Mouse (Mus musculus): ENCODE data around the gene Poc1b.

The Poc1b gene

GRCm38 (mm10) chr10:99106703-99107631 lies at the start of gene Poc1b:
Gene Poc1b (plus strand): TSS chr10:99107036.
- DNase-seq (ENCODE audit: low read depth) = peak; percentile 81

DNA sequence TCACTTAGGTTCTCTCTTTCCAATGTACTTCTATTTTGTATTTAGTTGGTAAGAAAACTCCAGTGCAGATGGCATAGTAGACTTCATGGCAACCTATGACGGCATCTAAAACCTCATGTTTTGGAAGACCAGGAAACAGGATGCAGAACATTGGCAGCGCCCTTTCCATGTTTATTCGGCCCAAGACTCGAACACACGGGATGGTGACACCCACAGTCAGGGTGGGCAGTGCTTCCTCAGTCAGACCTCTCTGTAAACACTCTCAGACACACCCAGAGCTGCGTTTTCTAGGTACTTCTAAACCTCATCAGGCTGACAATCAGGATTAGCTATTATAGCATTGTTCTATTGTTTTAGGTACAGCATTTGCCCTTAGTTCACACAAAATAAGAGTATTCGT lies 46.2 kb upstream of the Poc1b start:
- no peak for DNase-seq (ENCODE audit: low read depth)

DNA sequence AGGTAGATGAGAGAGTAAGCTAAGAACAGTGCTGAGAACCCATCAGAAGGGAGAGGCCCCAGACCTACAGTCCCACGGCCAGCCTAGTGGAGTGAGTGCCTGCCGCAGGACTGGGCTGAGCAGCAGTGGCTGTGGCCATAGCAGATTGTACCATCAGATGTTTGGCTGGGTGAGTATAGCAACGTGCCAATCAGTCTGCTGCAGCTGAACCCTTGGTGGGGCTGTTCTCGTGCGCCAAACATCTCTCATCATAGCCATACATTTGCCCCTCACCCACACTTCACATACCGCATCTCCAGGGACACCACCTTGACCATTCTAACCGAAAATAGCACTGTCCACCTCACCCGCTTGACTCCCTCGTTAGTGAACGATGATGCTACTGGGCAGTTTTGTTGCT lies 45.4 kb upstream of the Poc1b start:
- DNase-seq (ENCODE audit: low read depth) = no peak

DNA sequence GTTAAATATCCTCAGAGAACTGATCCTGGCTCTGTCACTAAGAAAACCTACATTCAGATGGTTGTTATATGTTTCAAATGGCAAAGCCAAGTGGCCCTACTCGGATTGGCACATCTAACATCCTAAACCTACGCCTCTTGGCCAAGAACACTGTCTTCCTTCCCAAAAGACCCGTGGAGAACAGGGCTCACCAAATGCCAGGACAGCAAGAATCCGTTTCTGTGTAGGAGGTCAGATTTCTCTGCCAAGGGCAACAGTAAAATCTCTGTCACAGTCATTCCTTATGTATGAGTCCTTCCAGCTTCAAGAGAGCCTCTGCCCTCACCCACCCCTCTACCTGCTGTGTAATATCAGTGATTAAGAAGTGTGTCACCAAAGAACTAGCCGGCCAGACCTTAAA lies 44.3 kb upstream of the Poc1b start:
- DNase-seq (ENCODE audit: low read depth) = no peak

GRCm38 (mm10) chr10:99076113-99076895 lies 30.5 kb upstream of the Poc1b start:
- no peak for DNase-seq (ENCODE audit: low read depth)

GRCm38 (mm10) chr10:99078621-99079020 lies 28.2 kb upstream of the Poc1b start:
- peak; percentile 24 for DNase-seq (ENCODE audit: low read depth)

GRCm38 (mm10) chr10:99081569-99081990 lies 25.3 kb upstream of the Poc1b start:
- DNase-seq (ENCODE audit: low read depth) = peak; percentile 94

DNA sequence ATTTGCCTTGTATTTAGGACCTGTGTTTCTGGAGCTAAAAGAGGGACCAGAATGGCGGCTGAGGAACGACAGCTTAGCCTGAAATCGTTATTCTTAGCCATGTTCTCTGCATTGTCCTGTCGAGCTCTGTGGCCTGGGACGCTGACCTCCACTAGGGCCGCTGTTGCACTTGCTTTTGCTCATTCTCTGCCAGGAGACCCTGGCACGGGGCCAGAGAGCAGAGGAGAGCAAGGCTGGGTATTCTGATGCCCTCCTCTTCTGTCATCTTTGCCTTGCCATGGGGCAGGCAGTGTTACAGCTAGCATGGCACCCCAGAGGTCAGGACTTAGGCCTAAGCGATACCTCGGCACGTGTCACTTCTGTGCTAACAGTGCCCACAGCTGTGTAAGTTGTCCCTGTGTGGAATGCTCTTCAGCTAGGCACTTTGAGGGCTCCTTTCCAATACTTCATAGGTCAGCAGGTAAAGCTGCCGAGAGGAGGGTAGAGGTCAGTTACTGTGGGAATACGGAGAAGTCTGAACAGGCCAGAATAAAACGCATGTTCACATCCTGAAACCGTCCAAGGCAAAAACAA lies 23.3 kb upstream of the Poc1b start:
- no peak for DNase-seq (ENCODE audit: low read depth)

DNA sequence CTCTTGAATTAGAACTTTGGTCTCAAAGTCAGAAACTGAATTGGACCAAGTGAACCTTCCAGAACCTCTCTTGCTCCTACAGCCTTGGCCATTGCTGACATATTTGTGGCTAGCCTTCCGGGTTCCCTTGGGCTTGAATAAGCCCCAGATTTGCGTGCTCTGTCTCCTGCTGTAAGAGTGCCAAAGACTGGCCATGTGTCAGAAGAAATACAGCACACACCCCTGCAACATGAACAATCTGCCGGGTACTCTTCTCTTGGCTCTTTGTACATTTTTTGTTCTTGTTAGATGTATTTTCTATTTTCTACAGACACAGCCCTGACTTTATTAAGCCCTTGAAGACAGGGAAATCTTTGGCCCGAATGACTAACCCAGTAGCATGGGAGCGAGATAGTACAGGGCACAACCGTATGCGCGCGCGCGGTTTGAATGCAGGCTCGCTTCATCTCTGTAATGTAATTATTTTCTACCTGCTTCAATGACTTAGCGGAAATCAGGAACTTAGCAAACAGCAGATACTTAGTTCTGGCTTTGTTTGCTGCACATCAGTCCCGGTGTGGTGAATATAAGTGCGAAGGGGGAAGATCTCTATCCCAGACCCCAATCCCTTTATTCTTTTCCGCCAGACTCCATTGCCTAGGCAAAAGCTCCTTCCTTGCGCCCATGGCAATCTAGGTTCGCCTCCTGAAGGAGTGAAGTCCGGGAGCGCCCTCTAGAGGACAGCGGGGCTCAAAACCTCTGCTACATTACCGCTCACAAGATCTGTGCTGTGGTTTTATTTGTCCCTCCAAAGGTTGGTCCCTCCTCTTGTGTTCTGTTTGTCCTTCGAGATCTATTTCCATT lies 22.2 kb upstream of the Poc1b start:
- peak; percentile 83 for DNase-seq (ENCODE audit: low read depth)

DNA sequence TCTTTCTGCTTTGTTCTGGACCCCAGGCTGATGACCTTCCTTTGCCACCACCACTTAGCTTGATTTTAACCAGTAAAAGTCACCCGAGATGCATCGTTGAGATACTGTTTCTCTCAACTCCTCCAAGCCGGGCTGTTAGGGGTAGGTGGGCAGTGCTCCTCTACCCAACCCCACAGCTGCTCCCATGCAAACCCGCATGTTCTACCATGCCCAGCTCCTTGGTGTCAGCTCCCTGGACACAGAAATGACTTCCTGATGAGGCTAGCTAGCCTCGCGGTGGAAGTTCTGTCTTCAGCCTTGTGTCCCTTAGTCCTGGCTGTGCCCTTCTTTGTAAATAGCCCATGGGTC lies 21.6 kb upstream of the Poc1b start:
- no peak for DNase-seq (ENCODE audit: low read depth)

DNA sequence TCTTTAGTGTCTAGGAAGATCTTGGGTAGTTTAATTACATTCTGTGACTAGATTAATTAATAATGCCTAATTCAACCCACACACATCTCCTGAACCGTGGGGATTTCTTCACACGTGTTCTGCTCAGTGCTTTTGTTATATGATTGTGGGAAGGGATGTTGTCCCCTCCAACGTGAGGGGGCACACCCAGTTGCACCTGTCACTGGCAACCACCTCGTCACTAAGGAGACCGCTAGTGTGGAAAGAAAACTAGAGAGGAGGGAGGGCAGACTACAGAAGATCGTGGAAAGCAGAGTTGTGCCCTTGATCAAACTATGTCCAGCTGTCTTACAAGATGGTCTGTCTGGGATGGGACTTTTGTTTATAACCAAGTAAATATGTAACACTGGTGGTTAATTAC lies 20.8 kb upstream of the Poc1b start:
- no peak for DNase-seq (ENCODE audit: low read depth)

- no peak for DNase-seq (ENCODE audit: low read depth)
These were observed 16.9 kb upstream of the Poc1b start for GRCm38 (mm10) chr10:99089906-99090305.

DNA sequence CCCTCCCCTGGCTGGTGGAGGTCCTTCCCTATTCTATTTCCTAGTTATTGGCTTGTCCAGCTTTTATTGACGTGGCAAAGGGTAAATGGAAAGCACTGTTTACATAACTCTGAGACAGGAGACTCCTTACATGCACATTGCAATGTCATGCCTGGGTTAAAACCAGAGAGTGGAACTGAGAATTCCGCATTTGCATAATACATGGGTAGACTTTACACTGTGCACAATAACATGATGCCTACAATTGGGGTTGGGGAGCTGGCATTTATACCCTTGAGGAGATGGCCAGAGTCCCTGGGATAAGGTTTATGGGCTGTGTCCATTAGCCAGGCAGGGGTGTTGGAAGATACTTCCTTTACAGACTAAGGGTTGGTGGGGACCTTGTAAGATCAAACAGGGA lies 13.5 kb upstream of the Poc1b start:
- DNase-seq (ENCODE audit: low read depth) = no peak

DNA sequence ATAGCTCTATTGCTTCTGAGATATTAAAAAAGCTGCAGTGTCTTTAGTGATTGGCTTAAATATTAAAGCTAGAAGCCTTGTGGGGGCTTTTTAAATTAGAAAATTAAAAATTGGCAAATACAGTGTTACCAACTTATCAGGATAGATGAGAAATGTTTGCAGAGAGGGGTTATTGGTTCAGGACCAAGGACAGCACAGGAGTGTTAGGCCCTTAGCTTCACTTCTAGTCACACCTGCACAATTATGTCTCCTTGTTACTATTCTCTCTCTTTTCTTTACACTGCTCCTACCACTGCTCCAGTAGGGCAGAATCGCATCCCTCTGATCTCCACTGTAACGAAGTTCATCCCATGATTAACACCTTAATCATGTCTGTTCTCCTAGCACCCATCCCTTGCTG lies 11.7 kb upstream of the Poc1b start:
- peak; percentile 27 for DNase-seq (ENCODE audit: low read depth)

DNA sequence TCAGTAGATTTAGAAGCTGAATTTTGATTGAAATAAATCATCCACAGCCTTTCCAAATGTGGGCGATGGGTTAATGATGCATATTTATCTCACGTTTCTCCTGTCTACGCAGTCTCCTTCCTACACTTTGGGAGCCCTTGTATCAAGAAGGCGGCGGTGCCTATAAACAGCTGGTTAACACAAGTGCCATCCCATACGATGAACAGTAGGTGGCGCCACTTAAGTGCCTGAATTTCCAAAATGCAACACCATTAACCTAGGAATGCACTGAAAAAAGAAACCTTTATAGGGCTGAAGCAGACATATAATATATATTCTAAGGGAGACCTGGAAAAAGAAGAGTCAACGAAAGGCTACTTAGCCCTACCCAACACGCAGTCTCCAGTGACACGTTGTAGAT lies 9.5 kb upstream of the Poc1b start:
- peak; percentile 63 for DNase-seq (ENCODE audit: low read depth)

GRCm38 (mm10) chr10:99105522-99105921 lies 1.3 kb upstream of the Poc1b start:
- no peak for DNase-seq (ENCODE audit: low read depth)

DNA sequence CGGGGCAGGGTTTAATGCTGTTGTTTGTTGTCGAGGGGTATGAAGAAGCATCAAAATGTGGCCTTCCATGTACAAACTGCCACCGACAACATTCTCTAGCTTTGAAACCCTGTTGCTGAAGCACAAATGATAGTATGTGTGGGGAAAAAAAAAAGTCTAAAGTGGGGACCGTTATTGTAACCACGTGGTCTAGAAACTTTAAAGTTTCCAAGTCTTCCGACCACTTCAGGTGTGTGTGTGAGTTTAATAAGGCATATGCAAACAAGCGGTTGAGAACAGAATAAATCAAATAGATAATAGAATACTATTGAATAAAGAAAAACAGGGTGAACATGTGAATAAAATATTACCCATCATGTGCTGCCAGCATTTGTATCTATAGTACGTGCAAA lies 529 bp upstream of the Poc1b start:
- no peak for DNase-seq (ENCODE audit: low read depth)

GRCm38 (mm10) chr10:99107964-99108363 lies 1.1 kb downstream of the Poc1b start, which contains the start of gene Galnt4:
Gene Galnt4 (plus strand): TSS chr10:99108159.
- peak; percentile 92 for DNase-seq (ENCODE audit: low read depth)

GRCm38 (mm10) chr10:99108431-99108982 lies 1.7 kb downstream of the Poc1b start:
- peak; percentile 17 for DNase-seq (ENCODE audit: low read depth)

DNA sequence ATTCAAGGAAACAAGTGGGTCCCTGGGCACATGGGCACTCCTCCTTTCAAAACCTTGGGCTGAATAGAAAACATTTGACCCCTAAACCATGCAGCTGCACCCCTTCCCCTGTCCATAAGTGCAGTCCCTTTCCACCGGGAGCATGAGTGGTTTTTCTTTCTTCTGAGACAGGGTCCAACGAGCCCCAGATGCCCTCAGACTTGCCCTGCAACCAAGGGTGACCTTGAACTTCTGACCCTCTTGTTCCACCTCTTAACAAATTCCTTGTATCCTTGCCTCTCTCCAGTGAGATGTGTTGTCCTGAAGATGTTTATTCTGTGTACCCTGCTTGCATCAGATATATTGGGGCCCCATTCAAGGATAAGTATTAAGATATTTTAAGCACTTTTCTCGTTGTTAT lies 6.7 kb downstream of the Poc1b start:
- DNase-seq (ENCODE audit: low read depth) = no peak

GRCm38 (mm10) chr10:99114295-99114694 lies 7.5 kb downstream of the Poc1b start:
- DNase-seq (ENCODE audit: low read depth) = no peak

All from 416B (cell line).